Mouse (Mus musculus) retina, embryonic 14.5 days (tissue): Measurements from ENCODE around the gene Ifnar1.
"Not testable (repeated sequence)": the region's sequence is repeated elsewhere in the genome, so short reads cannot be mapped to it uniquely, and the experiment has no call there.

Experiments
- DNase-seq: peaks from one replicate; pipeline ENCODE4 v3.0.0-alpha.2; 2015; ENCODE audit warnings: low spot score

Ifnar1 gene

GRCm38 (mm10) chr16:91484808-91485700, at the start of gene Ifnar1:
Gene Ifnar1 (plus strand): TSS chr16:91485238.
- peak; percentile 99 for DNase-seq

- no peak for DNase-seq
Measured at GRCm38 (mm10) chr16:91438081-91438480, 47.0 kb upstream of the Ifnar1 start.

- not testable (repeated sequence) for DNase-seq
Measured at GRCm38 (mm10) chr16:91438599-91438998, 46.4 kb upstream of the Ifnar1 start.

GRCm38 (mm10) chr16:91441366-91441765, 43.7 kb upstream of the Ifnar1 start:
- no peak for DNase-seq

- no peak for DNase-seq
Measured at GRCm38 (mm10) chr16:91441811-91442240, 43.2 kb upstream of the Ifnar1 start.

GRCm38 (mm10) chr16:91442446-91442845, 42.6 kb upstream of the Ifnar1 start:
- DNase-seq: no peak

GRCm38 (mm10) chr16:91443211-91443611, 41.8 kb upstream of the Ifnar1 start:
- no peak for DNase-seq

GRCm38 (mm10) chr16:91444847-91445246, 40.2 kb upstream of the Ifnar1 start:
- no peak for DNase-seq

- no peak for DNase-seq
Measured at GRCm38 (mm10) chr16:91445566-91445965, 39.5 kb upstream of the Ifnar1 start.

- no peak for DNase-seq
Measured at GRCm38 (mm10) chr16:91446778-91447511, 38.1 kb upstream of the Ifnar1 start.

GRCm38 (mm10) chr16:91447512-91447900, 37.5 kb upstream of the Ifnar1 start:
- DNase-seq: no peak

- DNase-seq: no peak
Measured at GRCm38 (mm10) chr16:91448088-91448487, 37.0 kb upstream of the Ifnar1 start.

- no peak for DNase-seq
Measured at GRCm38 (mm10) chr16:91448895-91449294, 36.1 kb upstream of the Ifnar1 start.

GRCm38 (mm10) chr16:91450137-91451064, 34.6 kb upstream of the Ifnar1 start:
- DNase-seq: no peak

GRCm38 (mm10) chr16:91451949-91452348, 33.1 kb upstream of the Ifnar1 start:
- DNase-seq: no peak

- DNase-seq: no peak
Measured at GRCm38 (mm10) chr16:91452363-91452896, 32.6 kb upstream of the Ifnar1 start.

- DNase-seq: no peak
Measured at GRCm38 (mm10) chr16:91455868-91456267, 29.2 kb upstream of the Ifnar1 start.

- no peak for DNase-seq
Measured at GRCm38 (mm10) chr16:91458301-91458746, 26.7 kb upstream of the Ifnar1 start.

- no peak for DNase-seq
Measured at GRCm38 (mm10) chr16:91458976-91459375, 26.1 kb upstream of the Ifnar1 start.

GRCm38 (mm10) chr16:91459396-91459795, 25.6 kb upstream of the Ifnar1 start:
- no peak for DNase-seq

GRCm38 (mm10) chr16:91459841-91460370, 25.1 kb upstream of the Ifnar1 start:
- no peak for DNase-seq
